Mouse (Mus musculus): ENCODE results near the gene Fto. TPM values are rescaled to one million over a fixed set of nuclear protein-coding genes. Genes with fewer than 3 reads are reported as not detected.

Gene Fto
- total RNA-seq, 2 experiments from 2014 or later = 146 to 151 TPM

DNA sequence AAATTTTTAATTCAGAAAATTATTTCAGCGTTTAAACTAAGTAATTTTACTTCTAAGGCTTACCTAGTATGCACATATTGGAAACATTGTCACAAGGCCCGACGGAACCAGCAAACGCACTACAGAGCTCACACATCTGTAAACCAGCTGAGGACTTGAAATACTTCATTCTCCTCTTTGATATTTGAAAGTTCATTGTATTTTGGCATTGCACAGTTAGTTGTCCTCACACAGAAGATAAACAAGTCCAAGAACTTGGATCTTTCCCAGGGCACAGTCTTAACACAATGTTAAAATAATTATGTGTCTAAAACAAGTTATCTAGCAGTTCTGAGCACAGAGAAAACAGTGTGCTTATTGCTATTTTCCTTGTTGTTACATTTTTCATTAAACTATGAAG is 22.7 kb upstream of the Fto start:
- DNase-seq (ENCODE audit: low spot score in 2 of 2) = no peak
- no peak for TF ChIP-seq CTCF (conservative IDR thresholded peaks at IDR 0.05)
- Histone ChIP-seq H3K27ac (no peak overlapping the region), H3K4me3 (no peak overlapping the region)

DNA sequence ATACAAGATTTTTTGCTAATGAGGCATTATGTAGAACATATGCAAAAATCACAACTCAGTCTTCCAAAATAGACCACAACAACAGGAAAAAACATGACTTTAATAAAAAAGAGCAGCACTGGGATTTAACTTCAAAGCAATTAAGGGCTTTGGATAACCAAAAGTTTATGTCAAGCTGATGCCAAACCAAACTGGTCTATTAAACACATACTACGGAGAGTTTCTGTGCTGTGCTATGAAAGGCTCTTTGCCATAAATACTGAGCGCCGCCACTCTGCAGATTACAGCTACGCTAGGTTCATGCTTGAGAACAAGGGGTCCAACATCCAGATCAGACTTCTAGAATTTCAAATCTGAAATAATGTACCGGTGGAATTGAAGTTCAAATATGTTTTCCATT is 17.5 kb upstream of the Fto start:
- no peak overlapping the region for H3K27ac ChIP-seq
- no peak for DNase-seq (ENCODE audit: low spot score in 2 of 2)
- H3K4me3 ChIP-seq = no peak overlapping the region
- TF ChIP-seq CTCF (conservative IDR thresholded peaks at IDR 0.05) = no peak

DNA sequence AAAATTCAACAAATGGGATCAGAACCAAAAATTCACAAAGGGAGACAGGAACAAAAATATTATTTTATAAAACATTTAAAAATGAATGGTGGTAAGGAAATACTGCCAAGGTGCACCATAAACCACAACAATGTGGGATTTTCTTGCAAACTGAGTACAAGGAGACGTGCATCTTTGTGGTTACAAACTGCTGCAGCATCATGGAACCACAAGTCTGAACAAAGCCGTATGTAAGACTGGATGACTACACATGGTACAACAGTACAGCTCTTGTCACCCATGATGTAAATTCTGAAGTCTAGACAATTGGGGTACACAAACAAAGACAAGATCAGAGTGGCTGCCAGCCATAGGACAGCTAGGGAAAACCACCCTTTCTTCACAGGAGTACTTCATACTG is 14.7 kb upstream of the Fto start:
- DNase-seq (ENCODE audit: low spot score in 2 of 2) = no peak
- no peak for TF ChIP-seq CTCF (conservative IDR thresholded peaks at IDR 0.05)

DNA sequence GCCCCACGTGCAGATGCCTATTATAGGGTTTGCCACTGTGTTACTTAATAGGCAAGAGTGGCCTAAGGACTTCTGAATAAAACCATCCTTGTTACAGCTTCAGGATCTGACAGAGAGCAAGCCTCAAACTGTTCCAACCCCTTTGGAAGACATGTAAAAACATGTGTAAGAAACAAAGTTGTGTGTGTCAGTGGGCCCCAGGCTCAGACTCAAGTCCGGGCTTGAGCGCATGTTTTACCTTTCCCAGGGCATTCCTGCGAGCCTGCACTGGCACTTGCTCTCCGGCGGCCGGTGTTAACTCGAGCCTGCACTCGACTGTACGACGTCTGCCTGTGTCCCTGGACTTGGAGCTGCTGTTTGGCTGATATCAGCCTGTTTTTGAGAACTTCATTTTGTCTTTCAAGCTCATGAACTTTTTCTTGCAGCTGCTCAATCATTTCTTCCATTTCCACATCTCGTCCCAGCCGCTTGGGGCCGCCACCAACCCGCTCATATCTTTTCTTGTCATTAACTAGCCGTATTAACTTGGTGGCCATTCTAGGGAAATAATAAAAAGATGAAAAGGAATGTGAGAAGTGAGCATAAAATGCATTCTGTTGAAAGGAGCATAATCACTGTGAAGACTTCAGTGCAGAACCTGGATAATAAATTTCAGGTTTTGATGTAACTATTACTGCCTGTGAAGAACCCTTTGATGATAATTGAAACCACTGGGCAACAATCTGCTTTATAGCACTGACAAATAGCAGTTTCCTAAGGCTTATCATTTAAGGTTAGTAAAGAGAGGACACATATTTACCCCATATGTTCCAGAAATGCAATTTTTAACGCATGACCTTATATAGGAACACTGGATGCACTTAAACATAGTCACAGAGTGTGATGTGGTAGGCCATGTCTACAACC is 8.6 kb upstream of the Fto start:
- peak; percentile 53 for TF ChIP-seq CTCF (conservative IDR thresholded peaks at IDR 0.05)
- H3K27ac ChIP-seq = no peak overlapping the region
- no peak overlapping the region for H3K4me3 ChIP-seq
- DNase-seq (ENCODE audit: low spot score in 2 of 2) = no peak

More for the DNA sequence above, 14.7 kb upstream of the Fto start:
- Histone ChIP-seq H3K27ac (no peak overlapping the region), H3K4me3 (no peak overlapping the region)

DNA sequence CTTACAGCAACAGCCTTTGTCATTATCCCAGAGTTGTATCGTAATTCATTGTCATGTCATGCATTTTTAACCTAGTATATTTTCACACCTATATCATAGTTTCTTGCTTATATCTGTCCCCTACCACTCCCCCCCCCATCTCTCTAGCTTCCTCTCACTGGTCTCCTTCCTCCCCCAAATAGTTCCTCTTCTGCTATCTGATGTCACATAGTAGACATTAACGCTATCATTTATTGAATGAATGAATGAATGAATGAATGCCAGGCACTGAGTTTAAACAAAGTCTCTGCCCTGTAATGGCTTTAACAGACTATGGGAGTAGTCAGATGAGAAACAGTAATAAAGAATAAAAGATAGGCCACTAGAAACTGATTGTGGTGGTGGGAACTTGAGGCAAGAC is 983 bp upstream of the Fto start:
- Histone ChIP-seq H3K4me3 (peak overlapping the region; percentile 79), H3K27ac (peak overlapping the region; percentile 86; the same call in 1 of the 2 replicates)
- no peak for TF ChIP-seq CTCF (conservative IDR thresholded peaks at IDR 0.05)
- DNase-seq (ENCODE audit: low spot score in 2 of 2) = no peak

DNA sequence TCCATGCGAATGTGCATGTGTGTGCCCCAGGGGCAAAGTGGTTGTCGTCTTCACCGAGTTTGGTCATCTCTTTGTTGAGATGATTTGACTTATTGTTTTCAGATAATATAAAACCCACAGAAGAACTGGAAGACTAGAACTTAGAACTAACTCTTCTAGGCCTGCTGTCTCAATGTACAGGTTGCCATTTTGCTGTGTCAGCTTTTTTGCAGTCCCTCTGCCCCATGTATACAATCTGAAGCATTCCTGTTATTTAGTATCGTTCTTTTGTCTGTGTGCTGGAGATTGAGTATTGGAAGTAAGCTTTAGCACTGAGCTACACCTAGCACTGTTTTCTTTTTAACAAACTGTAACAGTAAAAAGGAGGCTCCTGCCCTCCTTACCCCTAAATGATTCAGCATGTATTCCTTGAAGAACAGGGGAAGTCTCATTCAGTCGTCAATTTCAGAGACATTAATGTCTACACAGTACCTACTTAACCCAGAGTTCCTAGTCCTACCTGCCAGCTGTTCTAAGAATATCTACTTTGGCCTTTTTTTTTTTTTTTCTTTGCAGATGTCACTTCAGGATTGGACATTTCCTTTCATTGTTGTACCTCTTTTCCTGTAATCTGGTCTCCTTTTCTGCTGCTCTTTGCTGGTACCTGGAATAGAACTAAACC is 4.4 kb downstream of the Fto start:
- H3K4me3 ChIP-seq = no peak overlapping the region
- DNase-seq (ENCODE audit: low spot score in 2 of 2) = no peak
- TF ChIP-seq CTCF (conservative IDR thresholded peaks at IDR 0.05) = no peak

DNA sequence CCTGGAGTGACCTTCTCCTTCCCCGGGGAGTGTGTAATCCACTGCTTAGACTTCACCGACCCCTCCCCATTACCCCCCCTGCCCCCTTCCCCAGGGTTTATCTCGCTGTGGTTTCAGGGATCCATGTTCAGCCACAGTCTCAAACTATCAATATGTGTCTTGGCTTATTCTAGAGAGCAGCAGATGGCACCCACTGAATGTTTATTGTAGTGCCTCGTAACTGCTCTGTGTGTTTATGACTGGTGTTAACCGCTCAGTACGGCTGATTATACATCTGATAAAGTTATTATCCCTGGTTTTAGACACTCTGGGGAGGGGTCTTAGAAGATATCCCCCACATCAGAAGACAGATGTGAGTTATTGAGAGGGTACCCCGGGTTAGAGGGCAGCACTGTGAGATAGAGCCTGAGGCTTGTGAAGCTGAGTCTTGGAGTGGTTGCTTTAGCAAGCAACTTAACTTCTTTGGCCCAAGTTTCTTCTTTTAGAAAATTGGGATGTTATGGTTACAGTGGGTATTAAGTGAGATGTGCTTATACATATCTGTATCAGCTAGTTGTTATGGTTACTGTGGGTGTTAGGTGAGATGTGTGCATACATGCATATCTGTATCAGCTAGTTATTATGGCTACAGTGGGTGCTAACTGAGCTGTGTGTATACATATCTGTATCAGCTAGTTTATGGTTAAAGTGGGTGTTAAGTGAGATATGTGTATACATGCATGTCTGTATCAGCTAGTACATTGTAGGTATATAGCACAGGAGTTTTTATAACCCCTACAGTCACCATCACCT is 5.8 kb downstream of the Fto start:
- no peak overlapping the region for H3K27ac ChIP-seq
- H3K4me3 ChIP-seq = no peak overlapping the region; the same call in 1 of the 2 replicates
- no peak for DNase-seq (ENCODE audit: low spot score in 2 of 2)

More for the DNA sequence above, 4.4 kb downstream of the Fto start:
- H3K27ac ChIP-seq = no peak overlapping the region

DNA sequence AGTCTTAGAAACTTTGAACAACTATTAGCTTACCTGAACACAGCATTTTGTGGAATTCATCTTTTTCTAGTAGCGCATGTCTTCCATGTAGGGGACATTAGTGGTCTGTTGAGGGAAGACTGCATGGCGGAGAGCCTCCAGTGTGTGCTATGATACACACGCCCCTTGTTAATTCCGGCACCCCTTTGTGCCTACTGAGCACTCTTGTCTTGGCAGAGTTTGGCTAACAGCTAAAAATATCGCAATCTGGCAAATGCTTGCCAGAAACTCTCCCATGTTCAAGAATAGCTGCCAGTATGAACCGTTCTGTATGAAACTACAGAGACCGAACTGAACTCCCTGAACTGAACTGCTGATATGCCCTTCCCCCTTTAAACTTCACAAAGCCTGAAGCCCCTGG is 10.2 kb downstream of the Fto start:
- H3K4me3 ChIP-seq = no peak overlapping the region
- peak overlapping the region; percentile 54; the same call in 1 of the 2 replicates for H3K27ac ChIP-seq
- peak; percentile 32 to 36 for DNase-seq (ENCODE audit: low spot score in 2 of 2)
- TF ChIP-seq CTCF (conservative IDR thresholded peaks at IDR 0.05) = no peak

More for the DNA sequence above, 5.8 kb downstream of the Fto start:
- no peak for TF ChIP-seq CTCF (conservative IDR thresholded peaks at IDR 0.05)

DNA sequence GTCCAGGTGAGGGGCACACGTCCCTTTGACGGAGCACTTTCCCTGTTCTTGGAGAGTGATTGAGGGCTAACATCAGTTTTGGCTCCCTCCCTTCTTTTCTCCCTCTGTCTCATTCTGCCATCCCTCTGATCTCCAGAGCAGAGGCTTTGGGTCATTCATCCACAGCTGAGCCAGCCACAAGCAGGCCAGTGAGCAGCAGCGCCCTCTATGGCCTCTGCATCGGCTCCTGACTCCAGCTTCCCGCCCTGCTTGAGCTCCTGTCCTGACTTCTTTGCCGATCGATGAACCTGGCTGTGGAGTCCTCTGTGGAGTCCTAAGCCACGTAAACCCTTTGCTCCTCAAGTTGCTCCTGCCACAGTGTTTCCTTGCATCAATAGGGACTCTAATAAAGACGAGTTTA is 10.9 kb downstream of the Fto start:
- peak in 1 of 2 experiments; percentile 9 for DNase-seq (ENCODE audit: low spot score in 2 of 2)
- TF ChIP-seq CTCF (conservative IDR thresholded peaks at IDR 0.05) = peak; percentile 61
- Histone ChIP-seq H3K4me3 (no peak overlapping the region), H3K27ac (peak overlapping the region; percentile 54; the same call in 1 of the 2 replicates)

DNA sequence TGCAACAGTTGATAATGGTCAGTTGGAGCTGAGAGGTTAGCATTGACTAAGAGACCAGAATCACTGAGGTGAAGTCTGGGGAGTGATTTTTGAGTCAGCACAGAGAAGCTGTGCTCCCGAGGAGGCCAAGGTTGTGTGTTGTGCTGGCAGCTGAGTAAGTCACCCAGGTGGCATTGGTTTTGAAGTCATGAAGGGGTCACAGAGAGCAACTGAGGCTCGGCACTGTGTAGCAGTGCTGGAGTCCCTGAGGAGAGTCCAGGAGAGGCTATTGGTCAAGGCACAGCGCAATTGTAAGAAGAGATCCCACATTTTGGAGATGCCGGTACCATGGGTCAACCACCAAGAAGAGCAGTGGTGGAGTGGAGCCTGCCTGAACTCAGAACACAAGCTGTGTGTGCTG is 11.6 kb downstream of the Fto start:
- no peak overlapping the region for H3K27ac ChIP-seq
- TF ChIP-seq CTCF (conservative IDR thresholded peaks at IDR 0.05) = no peak
- no peak overlapping the region for H3K4me3 ChIP-seq
- no peak for DNase-seq (ENCODE audit: low spot score in 2 of 2)

DNA sequence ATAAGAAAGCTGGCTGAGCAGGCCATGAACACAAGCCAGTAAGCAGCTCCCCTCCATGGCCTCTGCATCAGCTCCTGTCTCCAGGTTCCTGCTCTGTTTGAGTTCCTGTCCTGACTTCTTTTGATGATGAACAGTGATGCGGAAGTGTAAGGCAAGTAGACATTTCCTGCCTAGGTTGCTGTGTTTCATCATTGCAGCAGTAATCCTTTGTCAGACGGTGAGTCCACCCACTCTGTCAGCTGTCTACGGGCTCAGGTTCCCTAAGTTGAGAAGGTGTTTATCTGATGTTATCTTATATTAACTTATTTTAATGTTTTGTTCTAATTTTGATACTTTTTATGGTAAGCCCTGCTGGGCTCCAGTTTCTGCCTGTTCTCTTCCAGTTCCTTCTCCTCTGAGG is 12.7 kb downstream of the Fto start:
- no peak for TF ChIP-seq CTCF (conservative IDR thresholded peaks at IDR 0.05)
- H3K4me3 ChIP-seq = no peak overlapping the region
- DNase-seq (ENCODE audit: low spot score in 2 of 2) = no peak
- no peak overlapping the region for H3K27ac ChIP-seq

DNA sequence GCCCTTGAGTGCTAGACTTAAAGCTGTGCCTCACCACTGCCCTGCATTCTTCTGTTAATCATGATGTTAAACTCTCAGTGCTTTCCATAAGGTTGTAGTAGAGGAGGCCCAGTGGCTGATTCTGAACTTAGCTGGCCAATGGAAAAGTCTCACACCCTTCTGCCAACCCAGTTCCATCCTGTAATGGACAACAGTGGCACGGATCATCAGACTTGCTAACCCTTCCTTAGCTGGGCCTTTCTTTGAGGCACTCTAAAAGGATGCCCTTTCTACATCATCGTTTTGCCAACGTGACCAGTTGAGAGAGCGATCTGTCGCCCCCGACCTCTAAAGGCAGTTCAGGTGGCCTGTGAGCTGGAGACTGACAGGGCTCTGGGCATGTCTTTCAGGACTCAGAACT is 13.6 kb downstream of the Fto start:
- no peak overlapping the region for H3K4me3 ChIP-seq
- DNase-seq (ENCODE audit: low spot score in 2 of 2) = no peak
- no peak for TF ChIP-seq CTCF (conservative IDR thresholded peaks at IDR 0.05)
- H3K27ac ChIP-seq = no peak overlapping the region; the same call in 1 of the 2 replicates

Measured in layer of hippocampus, adult 2 months (tissue).